Mouse (Mus musculus) small intestine, adult 2 months (tissue): ENCODE results near the gene Hist1h2bg.
A peak's percentile ranks its signal among the peaks of the same experiment; 100 is the strongest.
"Not testable (repeated sequence)": the region's sequence is repeated elsewhere in the genome, so short reads cannot be mapped to it uniquely, and the experiment has no call there.

Source experiments
- CTCF ChIP-seq: fragments of 200-500 bp; IDR thresholded peaks from 2 replicates; pipeline ENCODE4 v1.5.1; 2012; ENCODE audit warnings: low read depth, mild to moderate bottlenecking, control low read depth, inconsistent platforms, low read length, moderate library complexity, mixed read lengths; ENCODE audit not compliant: insufficient replicate concordance, insufficient read length; ENCODE audit errors: extremely low read depth
- POLR2A ChIP-seq: fragments of 200-500 bp; IDR thresholded peaks from 2 replicates; pipeline ENCODE4 v1.6.1; 2012; ENCODE audit warnings: low read depth, mild to moderate bottlenecking, control low read depth, inconsistent platforms, low read length, moderate library complexity

DNA sequence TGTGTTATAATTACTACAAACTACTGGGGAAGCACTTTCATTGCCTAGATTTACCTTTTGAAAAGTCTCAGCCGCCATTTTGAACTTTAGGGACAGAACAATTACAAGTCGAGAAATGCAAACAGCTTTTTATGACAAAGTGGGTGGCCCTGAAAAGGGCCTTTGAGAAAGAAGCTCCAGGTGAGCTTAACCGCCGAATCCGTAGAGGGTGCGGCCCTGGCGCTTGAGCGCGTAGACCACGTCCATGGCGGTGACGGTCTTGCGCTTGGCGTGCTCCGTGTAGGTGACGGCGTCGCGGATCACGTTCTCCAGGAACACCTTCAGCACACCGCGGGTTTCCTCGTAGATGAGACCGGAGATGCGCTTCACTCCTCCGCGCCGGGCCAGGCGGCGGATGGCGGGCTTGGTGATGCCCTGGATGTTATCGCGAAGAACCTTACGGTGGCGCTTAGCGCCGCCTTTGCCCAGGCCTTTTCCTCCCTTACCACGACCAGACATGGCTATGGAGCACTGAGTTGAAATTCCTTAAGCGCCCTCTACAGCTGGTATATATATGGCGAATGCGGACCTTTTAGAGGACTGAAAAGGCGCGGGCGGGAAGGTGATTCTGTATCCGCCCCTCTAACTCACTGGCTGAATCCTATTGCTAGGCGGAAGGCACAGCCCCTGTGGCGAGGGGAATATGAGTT, 19.9 kb upstream of the Hist1h2bg start, which contains the start of gene Hist1h4f:
- not testable (repeated sequence) for TF ChIP-seq CTCF
- peak; percentile 85 for TF ChIP-seq POLR2A
